Mouse (Mus musculus) stomach, embryonic 15.5 days (tissue): Measurements from ENCODE around the gene Nt5c3b. TPM values are rescaled to one million over a fixed set of nuclear protein-coding genes. Genes with fewer than 3 reads are reported as not detected.

Experiments
- ATAC-seq: fragments of 200-750 bp; cut with Nextera tagmentation; 2 replicates; pipeline ENCODE4 v1.8.0; 2017; ENCODE audit warnings: low read depth, moderate number of reproducible peaks, moderate TSS enrichment; ENCODE audit not compliant: insufficient read depth, low FRiP score
- H3K27ac ChIP-seq: fragments of 300-500 bp; sonication (generic); 2 replicates; pipeline ENCODE4 v1.5.1; 2015; ENCODE audit warnings: mild to moderate bottlenecking, inconsistent platforms
- H3K27me3 ChIP-seq: fragments of 300-500 bp; sonication (generic); replicated peaks from 2 replicates; pipeline ENCODE4 v1.6.1; 2015; ENCODE audit warnings: inconsistent platforms
- H3K36me3 ChIP-seq: fragments of 300-500 bp; sonication (generic); 2 replicates; pipeline ENCODE4 v1.6.1; 2015; ENCODE audit warnings: inconsistent platforms
- H3K4me1 ChIP-seq: fragments of 300-500 bp; sonication (generic); 2 replicates; pipeline ENCODE4 v1.6.1; 2015; ENCODE audit warnings: inconsistent platforms
- H3K4me2 ChIP-seq: fragments of 300-500 bp; sonication (generic); 2 replicates; pipeline ENCODE4 v1.6.1; 2015; ENCODE audit warnings: mild to moderate bottlenecking, inconsistent platforms
- H3K4me3 ChIP-seq: fragments of 300-500 bp; sonication (generic); replicated peaks from 2 replicates; pipeline ENCODE4 v1.5.1; 2015; ENCODE audit warnings: inconsistent platforms
- H3K9ac ChIP-seq: fragments of 300-500 bp; sonication (generic); 2 replicates; pipeline ENCODE4 v1.6.1; 2015; ENCODE audit warnings: inconsistent platforms
- H3K9me3 ChIP-seq: fragments of 300-500 bp; sonication (generic); 2 replicates; pipeline ENCODE4 v1.6.1; 2016; ENCODE audit warnings: inconsistent platforms
- WGBS: fragments of 180-500 bp; shearing (Covaris S2); methylation state at CpG from one replicate; pipeline ENCODE4 v1.1.7; 2015; 5-methylcytosine and 5-hydroxymethylcytosine counted together
- microRNA-seq: library from miRNA; unstranded; fragments of <30 nt; microRNA quantifications from one replicate; pipeline ENCODE4, GENCODE M21; 2016
- polyA plus RNA-seq: library from polyadenylated mRNA; unstranded; fragments of >200 nt; fragmentation: Nextera tagmentation; extraction: Ambion mirVana; gene quantifications from 2 replicates; pipeline ENCODE4 v1.2.1, GENCODE M21; 2015

The Nt5c3b gene
- polyA plus RNA-seq, 1 experiment from 2014 or later = 108 TPM

- H3K4me3 ChIP-seq = no peak overlapping the region
- H3K36me3 ChIP-seq = peaks cover 30% of the 10 kb centered on the region
- 53% methylated on average over 5 of the region's 5 CpGs for WGBS
- H3K4me1 ChIP-seq = peaks cover 55% of the 10 kb centered on the region
- H3K27ac ChIP-seq = peak overlapping the region; percentile 90
- no peaks in the 10 kb centered on the region for H3K9me3 ChIP-seq
- H3K9ac ChIP-seq = no peak overlapping the region
- peak; percentile 86 for ATAC-seq
- H3K27me3 ChIP-seq = no peaks in the 10 kb centered on the region
- H3K4me2 ChIP-seq = peak overlapping the region; percentile 37
These were observed 55.0 kb downstream of the Nt5c3b start for GRCm38 (mm10) chr11:100386586-100386985.

GRCm38 (mm10) chr11:100385016-100385415 is 56.6 kb downstream of the Nt5c3b start:
- 78% methylated on average over 3 of the region's 3 CpGs for WGBS
- H3K4me2 ChIP-seq = no peak overlapping the region
- no peaks in the 10 kb centered on the region for H3K9me3 ChIP-seq
- H3K27ac ChIP-seq = no peak overlapping the region
- no peak for ATAC-seq
- peaks cover 40% of the 10 kb centered on the region for H3K4me1 ChIP-seq
- H3K4me3 ChIP-seq = no peak overlapping the region
- H3K9ac ChIP-seq = no peak overlapping the region
- H3K36me3 ChIP-seq = peaks cover 33% of the 10 kb centered on the region
- H3K27me3 ChIP-seq = no peaks in the 10 kb centered on the region

- peaks cover 17% of the 10 kb centered on the region for H3K4me1 ChIP-seq
- peaks cover 52% of the 10 kb centered on the region for H3K36me3 ChIP-seq
- no peak for ATAC-seq
- no peaks in the 10 kb centered on the region for H3K27me3 ChIP-seq
- 83% methylated on average over 6 of the region's 6 CpGs for WGBS
- no peaks in the 10 kb centered on the region for H3K9me3 ChIP-seq
- H3K4me2 ChIP-seq = no peak overlapping the region
- H3K9ac ChIP-seq = no peak overlapping the region
- H3K27ac ChIP-seq = no peak overlapping the region
- H3K4me3 ChIP-seq = no peak overlapping the region
These were observed 58.9 kb downstream of the Nt5c3b start for GRCm38 (mm10) chr11:100382682-100383081.

GRCm38 (mm10) chr11:100379311-100379710 is 62.3 kb downstream of the Nt5c3b start:
- 90% methylated on average over 4 of the region's 4 CpGs for WGBS
- H3K4me1 ChIP-seq = no peaks in the 10 kb centered on the region
- no peak for ATAC-seq
- no peak overlapping the region for H3K4me2 ChIP-seq
- no peak overlapping the region for H3K9ac ChIP-seq
- no peak overlapping the region for H3K27ac ChIP-seq
- H3K9me3 ChIP-seq = no peaks in the 10 kb centered on the region
- H3K27me3 ChIP-seq = no peaks in the 10 kb centered on the region
- H3K4me3 ChIP-seq = no peak overlapping the region
- peaks cover 73% of the 10 kb centered on the region for H3K36me3 ChIP-seq

GRCm38 (mm10) chr11:100378446-100378845 is 63.2 kb downstream of the Nt5c3b start:
- Histone ChIP-seq H3K4me3 (no peak overlapping the region), H3K27me3 (no peaks in the 10 kb centered on the region), H3K9me3 (no peaks in the 10 kb centered on the region), H3K4me1 (no peaks in the 10 kb centered on the region), H3K36me3 (peaks cover 73% of the 10 kb centered on the region), H3K4me2 (no peak overlapping the region), H3K9ac (no peak overlapping the region), H3K27ac (no peak overlapping the region)
- ATAC-seq = no peak
- WGBS = 93% methylated on average over 5 of the region's 5 CpGs

- no peak for ATAC-seq
- 94% methylated on average over 14 of the region's 14 CpGs for WGBS
- no peak overlapping the region for H3K4me2 ChIP-seq
- H3K4me1 ChIP-seq = no peaks in the 10 kb centered on the region
- H3K9me3 ChIP-seq = no peaks in the 10 kb centered on the region
- H3K27ac ChIP-seq = no peak overlapping the region
- H3K36me3 ChIP-seq = peaks cover 73% of the 10 kb centered on the region
- H3K27me3 ChIP-seq = no peaks in the 10 kb centered on the region
- H3K4me3 ChIP-seq = no peak overlapping the region
- no peak overlapping the region for H3K9ac ChIP-seq
These were observed 63.6 kb downstream of the Nt5c3b start for GRCm38 (mm10) chr11:100377989-100378388.

- 92% methylated on average over 21 of the region's 21 CpGs for WGBS
- no peaks in the 10 kb centered on the region for H3K27me3 ChIP-seq
- H3K4me2 ChIP-seq = no peak overlapping the region
- H3K9ac ChIP-seq = no peak overlapping the region
- no peak overlapping the region for H3K4me3 ChIP-seq
- peaks cover 68% of the 10 kb centered on the region for H3K36me3 ChIP-seq
- no peaks in the 10 kb centered on the region for H3K4me1 ChIP-seq
- H3K27ac ChIP-seq = no peak overlapping the region
- no peak; the same call in 1 of the 2 replicates for ATAC-seq
- H3K9me3 ChIP-seq = no peaks in the 10 kb centered on the region
These were observed 64.7 kb downstream of the Nt5c3b start for GRCm38 (mm10) chr11:100376746-100377389.

- H3K27ac ChIP-seq = no peak overlapping the region
- peaks cover 69% of the 10 kb centered on the region for H3K36me3 ChIP-seq
- ATAC-seq = no peak
- H3K9me3 ChIP-seq = no peaks in the 10 kb centered on the region
- no peaks in the 10 kb centered on the region for H3K27me3 ChIP-seq
- H3K4me1 ChIP-seq = no peaks in the 10 kb centered on the region
- 74% methylated on average over 4 of the region's 4 CpGs for WGBS
- H3K4me3 ChIP-seq = no peak overlapping the region
- H3K4me2 ChIP-seq = no peak overlapping the region
- H3K9ac ChIP-seq = no peak overlapping the region
These were observed 65.6 kb downstream of the Nt5c3b start for GRCm38 (mm10) chr11:100376005-100376404.

GRCm38 (mm10) chr11:100375127-100375526 is 66.5 kb downstream of the Nt5c3b start:
- no peaks in the 10 kb centered on the region for H3K4me1 ChIP-seq
- no peak overlapping the region for H3K4me2 ChIP-seq
- no peak overlapping the region for H3K4me3 ChIP-seq
- WGBS = 86% methylated on average over 9 of the region's 9 CpGs
- H3K36me3 ChIP-seq = peaks cover 73% of the 10 kb centered on the region
- no peaks in the 10 kb centered on the region for H3K27me3 ChIP-seq
- H3K9me3 ChIP-seq = no peaks in the 10 kb centered on the region
- no peak overlapping the region for H3K9ac ChIP-seq
- no peak for ATAC-seq
- H3K27ac ChIP-seq = no peak overlapping the region

Small RNA genes lying within 50 kb of the gene (microRNA-seq; reads per million reads assigned to microRNA genes)
- gene Gm27374 = not detected
- gene Mir7116 = not detected

Other genes with a start within 250 kb of the Nt5c3b start
- gene Krt9, start 248.6 kb downstream of the Nt5c3b start, polyA plus RNA-seq = not detected in 2 replicates
- gene Krt14, start 234.3 kb downstream of the Nt5c3b start, polyA plus RNA-seq = 17.3 and 25.8 TPM in 2 replicates
- gene Krt16, start 192.9 kb downstream of the Nt5c3b start, polyA plus RNA-seq = 0.68 and 0.80 TPM in 2 replicates
- 24.8 and 28.8 TPM in 2 replicates for gene Krt17, start 180.8 kb downstream of the Nt5c3b start, polyA plus RNA-seq
- not detected in 2 replicates for gene Krt42, start 171.9 kb downstream of the Nt5c3b start, polyA plus RNA-seq
- 1,590 and 1,651 TPM in 2 replicates for gene Eif1, start 121.9 kb downstream of the Nt5c3b start, polyA plus RNA-seq
- gene Gast, start 107.4 kb downstream of the Nt5c3b start, polyA plus RNA-seq = 15.1 and 16.3 TPM in 2 replicates
- gene Hap1, start 85.7 kb downstream of the Nt5c3b start, polyA plus RNA-seq = 15.5 and 16.7 TPM in 2 replicates
- 163 and 173 TPM in 2 replicates for gene Jup, start 44.0 kb downstream of the Nt5c3b start, polyA plus RNA-seq
- 57.6 and 61.7 TPM in 2 replicates for gene P3h4, start 27.0 kb downstream of the Nt5c3b start, polyA plus RNA-seq
- 89.1 and 100 TPM in 2 replicates for gene Fkbp10, start 26.1 kb downstream of the Nt5c3b start, polyA plus RNA-seq
- 0.51 and 0.59 TPM in 2 replicates for gene Klhl10, start 109 bp upstream of the Nt5c3b start, polyA plus RNA-seq
- 7.4 and 8.1 TPM in 2 replicates for gene Klhl11, start 30.9 kb upstream of the Nt5c3b start, polyA plus RNA-seq
- 153 and 180 TPM in 2 replicates for gene Acly, start 86.2 kb upstream of the Nt5c3b start, polyA plus RNA-seq
- gene Ttc25, start 103.8 kb upstream of the Nt5c3b start, polyA plus RNA-seq = 0.24 and 0.37 TPM in 2 replicates
- 35.3 and 42.7 TPM in 2 replicates for gene Cnp, start 133.1 kb upstream of the Nt5c3b start, polyA plus RNA-seq
- 57.3 and 57.6 TPM in 2 replicates for gene Nkiras2, start 177.4 kb upstream of the Nt5c3b start, polyA plus RNA-seq
- gene Dnajc7, start 178.4 kb upstream of the Nt5c3b start, polyA plus RNA-seq = 213 and 214 TPM in 2 replicates